Mouse (Mus musculus) gastrocnemius, adult 2 months (tissue): ENCODE measurements around the gene Lrrc25. TPM values are rescaled to one million over a fixed set of nuclear protein-coding genes. Genes with fewer than 3 reads are reported as not detected.
A peak's percentile ranks its signal among the peaks of the same experiment; 100 is the strongest.
"Not testable (repeated sequence)": the region's sequence is repeated elsewhere in the genome, so short reads cannot be mapped to it uniquely, and the experiment has no call there.

Experiments used
- DNase-seq: peaks from one replicate; pipeline ENCODE4 v3.0.0; 2022
- H3K27ac ChIP-seq: fragments of 200-600 bp; 2 replicates; pipeline ENCODE4 v1.8.1; 2022; ENCODE audit warnings: mild to moderate bottlenecking
- H3K4me3 ChIP-seq: fragments of 200-600 bp; 2 replicates; pipeline ENCODE4 v1.8.1; 2022; ENCODE audit warnings: mild to moderate bottlenecking, moderate library complexity
- CTCF ChIP-seq: fragments of 200-600 bp; IDR thresholded peaks from 2 replicates; pipeline ENCODE4 v1.8.1; 2022; ENCODE audit warnings: antibody characterized with exemption, mild to moderate bottlenecking, moderate library complexity
- intact Hi-C: fragments of 180-260 bp; cut with DNase I; formaldehyde crosslinking; loops from one replicate; pipeline ENCODE4 v1.15.1; 2025
- long read RNA-seq, 2 experiments: library from polyadenylated mRNA; stranded (forward); transcript quantifications; one replicate each; pipeline ENCODE4 v2.0.0; 2021
- total RNA-seq, 2 experiments: library from RNA; stranded (reverse); gene quantifications; 2 replicates each; pipeline ENCODE4 v1.2.3; 2021

Gene Lrrc25
- under 1 TPM; 0.42 to 0.48 TPM for total RNA-seq
- long read RNA-seq, experiment 1, partial matches to known transcripts, result 0 of 1 reads
- long read RNA-seq, experiment 1, other reads (novel, unspliced or antisense), result 0 of 1 reads
- long read RNA-seq, experiment 2, result 0 reads

GRCm38 (mm10) chr8:70615894-70616293 lies at the start of gene Lrrc25:
TSS of gene Lrrc25 (plus strand) at chr8:70616155.
- peak within 1 kb of the TSS; percentile 35; the same call in 1 of the 2 replicates for H3K27ac ChIP-seq
- no peak for TF ChIP-seq CTCF
- DNase-seq, result no peak
- intact Hi-C loops, result no loop called here
- peak within 1 kb of the TSS; percentile 45 for H3K4me3 ChIP-seq

GRCm38 (mm10) chr8:70570360-70570759 lies 45.6 kb upstream of the Lrrc25 start:
- no peak for TF ChIP-seq CTCF
- intact Hi-C loops, result no loop called here
- no peak for DNase-seq
- Histone ChIP-seq H3K27ac (peak overlapping the region; percentile 88), H3K4me3 (no peak overlapping the region)

- TF ChIP-seq CTCF, result no peak
- intact Hi-C loops, result no loop called here
- Histone ChIP-seq H3K4me3 (no peak overlapping the region), H3K27ac (peak overlapping the region; percentile 88)
- peak; percentile 94 for DNase-seq
Measured at GRCm38 (mm10) chr8:70570990-70571389, 45.0 kb upstream of the Lrrc25 start.

- Histone ChIP-seq H3K4me3 (no peak overlapping the region), H3K27ac (peak overlapping the region; percentile 88)
- no peak for DNase-seq
- intact Hi-C loops, result no loop called here
- no peak for TF ChIP-seq CTCF
Measured at GRCm38 (mm10) chr8:70574302-70574701, 41.7 kb upstream of the Lrrc25 start.

- peak overlapping the region; percentile 88 for H3K27ac ChIP-seq
- peak; percentile 70 for DNase-seq
- intact Hi-C loops, result no loop called here
Measured at GRCm38 (mm10) chr8:70574915-70575314, 41.0 kb upstream of the Lrrc25 start.

GRCm38 (mm10) chr8:70577207-70577606 lies 38.7 kb upstream of the Lrrc25 start:
- peak; percentile 17; the same call in 1 of the 2 replicates for TF ChIP-seq CTCF
- no peak for DNase-seq
- intact Hi-C loops, result no loop called here
- H3K4me3 ChIP-seq, result no peak overlapping the region
- peak overlapping the region; percentile 50 for H3K27ac ChIP-seq

More at GRCm38 (mm10) chr8:70574915-70575314, 41.0 kb upstream of the Lrrc25 start:
- H3K4me3 ChIP-seq, result no peak overlapping the region
- no peak for TF ChIP-seq CTCF

GRCm38 (mm10) chr8:70583476-70584387 lies 32.2 kb upstream of the Lrrc25 start:
- intact Hi-C loops, result loop anchor here (2.0 kb wide), 1 partner anchor 23 kb away; no protein-coding TSS in a partner anchor

GRCm38 (mm10) chr8:70584606-70585257 lies 31.2 kb upstream of the Lrrc25 start:
- Histone ChIP-seq H3K27ac (peak overlapping the region; percentile 72), H3K4me3 (no peak overlapping the region)
- peak; percentile 24 for DNase-seq
- intact Hi-C loops, result loop anchor here (2.0 to 5.0 kb wide), 3 partner anchors 24 to 62 kb away; no protein-coding TSS in a partner anchor
- no peak for TF ChIP-seq CTCF

More at GRCm38 (mm10) chr8:70583476-70584387, 32.2 kb upstream of the Lrrc25 start:
- H3K4me3 ChIP-seq, result no peak overlapping the region
- DNase-seq, result peak; percentile 89
- TF ChIP-seq CTCF, result no peak
- H3K27ac ChIP-seq, result peak overlapping the region; percentile 72

- DNase-seq, result peak; percentile 80
- peak overlapping the region; percentile 72 for H3K27ac ChIP-seq
- no peak overlapping the region for H3K4me3 ChIP-seq
- peak; percentile 98 for TF ChIP-seq CTCF
- intact Hi-C loops, result loop anchor here (2.0 to 5.0 kb wide), 3 partner anchors 24 to 63 kb away; no protein-coding TSS in a partner anchor
Measured at GRCm38 (mm10) chr8:70585258-70585652, 30.7 kb upstream of the Lrrc25 start.

GRCm38 (mm10) chr8:70587955-70588354 lies 28.0 kb upstream of the Lrrc25 start:
- intact Hi-C loops, result loop anchor here (5.0 kb wide), 2 partner anchors 36 to 66 kb away; no protein-coding TSS in a partner anchor
- DNase-seq, H3K27ac ChIP-seq, H3K4me3 ChIP-seq: not testable (repeated sequence)

GRCm38 (mm10) chr8:70591569-70591968 lies 24.4 kb upstream of the Lrrc25 start:
- no peak for TF ChIP-seq CTCF
- intact Hi-C loops, result no loop called here
- DNase-seq, result peak; percentile 16
- Histone ChIP-seq H3K4me3 (no peak overlapping the region), H3K27ac (no peak overlapping the region)

- Histone ChIP-seq H3K4me3 (peak overlapping the region; percentile 77; the same call in 1 of the 2 replicates), H3K27ac (peak overlapping the region; percentile 79)
Measured at GRCm38 (mm10) chr8:70593173-70593572, 22.8 kb upstream of the Lrrc25 start.

More at GRCm38 (mm10) chr8:70593173-70593572, 22.8 kb upstream of the Lrrc25 start:
- peak; percentile 40 for DNase-seq
- intact Hi-C loops, result no loop called here
- no peak for TF ChIP-seq CTCF
